In genomic region chr2:117018917-117019538, GRCm38 (mm10) we compare ENCODE assay signal across 8 mouse cellular contexts.
DNase-seq lines count a peak whose midpoint lies in the region; ATAC-seq and TF ChIP-seq lines count a peak whose summit lies in the region.

No protein-coding gene starts in this region.

- no peaks in the 10 kb centered on the region for H3K9me3 ChIP-seq in hindbrain, postnatal 0 days (ENCODE audit: low read length)
- no peaks in the 10 kb centered on the region for H3K9me3 ChIP-seq in hindbrain, embryonic 14.5 days (ENCODE audit: control insufficient read depth, low read length)
- no peaks in the 10 kb centered on the region for H3K9me3 ChIP-seq in limb, embryonic 15.5 days

- H3K27ac ChIP-seq in hindbrain, postnatal 0 days, result peak overlapping the region; percentile 27; the same call in 1 of the 2 replicates
- no peak overlapping the region for H3K27ac ChIP-seq in hindbrain, embryonic 14.5 days
- peak overlapping the region; percentile 75 for H3K27ac ChIP-seq in limb, embryonic 15.5 days

- H3K36me3 ChIP-seq in hindbrain, postnatal 0 days (ENCODE audit: insufficient read depth, low read length), result no peaks in the 10 kb centered on the region
- H3K36me3 ChIP-seq in hindbrain, embryonic 14.5 days (replicated peaks; ENCODE audit: control insufficient read depth, insufficient read depth), result no peaks in the 10 kb centered on the region
- no peaks in the 10 kb centered on the region for H3K36me3 ChIP-seq in limb, embryonic 15.5 days

- no peaks in the 10 kb centered on the region for H3K27me3 ChIP-seq in hindbrain, postnatal 0 days (ENCODE audit: insufficient read depth, low read length)
- H3K27me3 ChIP-seq in hindbrain, embryonic 14.5 days (ENCODE audit: control insufficient read depth, insufficient read depth, low read length), result no peaks in the 10 kb centered on the region
- no peaks in the 10 kb centered on the region for H3K27me3 ChIP-seq in limb, embryonic 15.5 days

- no peak overlapping the region for H3K4me2 ChIP-seq in hindbrain, postnatal 0 days (ENCODE audit: low read depth, low read length)
- no peak overlapping the region for H3K4me2 ChIP-seq in hindbrain, embryonic 14.5 days (replicated peaks)
- H3K4me2 ChIP-seq in limb, embryonic 15.5 days, result no peak overlapping the region

- no peak for TF ChIP-seq CTCF in hindbrain, postnatal 0 days (IDR thresholded peaks at IDR 0.05; ENCODE audit: low read depth)

- ATAC-seq in hindbrain, postnatal 0 days, result no peak
- no peak for ATAC-seq in hindbrain, embryonic 14.5 days (ENCODE audit: low FRiP score)
- ATAC-seq in limb, embryonic 15.5 days (ENCODE audit: insufficient number of reproducible peaks, low FRiP score, low TSS enrichment, low read depth), result no peak
- no peak for ATAC-seq in activated CD4-positive, CD25-positive, alpha-beta regulatory T cell, adult 4 months

- no peak overlapping the region for H3K4me3 ChIP-seq in hindbrain, postnatal 0 days (ENCODE audit: low read length)
- H3K4me3 ChIP-seq in hindbrain, embryonic 14.5 days (replicated peaks; ENCODE audit: low read length), result no peak overlapping the region
- H3K4me3 ChIP-seq in limb, embryonic 15.5 days, result no peak overlapping the region

- peak; percentile 44 for DNase-seq in hindbrain, postnatal 0 days (ENCODE audit: low spot score)
- DNase-seq in hindbrain, embryonic 14.5 days (ENCODE audit: low spot score), result no peak
- DNase-seq in adrenal gland, adult (ENCODE audit: inconsistent age in 2 of 2, low spot score in 1 of 2), result peak; percentile 88 to 95
- DNase-seq in forelimb bud, embryonic 11.5 days (ENCODE audit: low read depth, low spot score), result peak; percentile 77
- peak; percentile 76 for DNase-seq in kidney, adult 11 months
- peak; percentile 72 for DNase-seq in ovary, postnatal 36 days (ENCODE audit: low spot score)

- 29% methylated on average over 6 of the region's 6 CpGs for WGBS in hindbrain, postnatal 0 days
- 23% methylated on average over 6 of the region's 6 CpGs for WGBS in hindbrain, embryonic 14.5 days
- WGBS in limb, embryonic 15.5 days, result 9% methylated on average over 6 of the region's 6 CpGs

- H3K4me1 ChIP-seq in hindbrain, postnatal 0 days (ENCODE audit: insufficient read depth, low read length), result no peaks in the 10 kb centered on the region
- no peaks in the 10 kb centered on the region for H3K4me1 ChIP-seq in hindbrain, embryonic 14.5 days (replicated peaks; ENCODE audit: control insufficient read depth, insufficient read depth, low read length)
- H3K4me1 ChIP-seq in limb, embryonic 15.5 days, result peaks cover 14% of the 10 kb centered on the region

- H3K9ac ChIP-seq in hindbrain, postnatal 0 days (replicated peaks; ENCODE audit: low read length), result no peak overlapping the region
- no peak overlapping the region for H3K9ac ChIP-seq in hindbrain, embryonic 14.5 days
- H3K9ac ChIP-seq in limb, embryonic 15.5 days, result no peak overlapping the region
